Mouse (Mus musculus) megakaryocyte, embryonic 14.5 days (primary cell): Measurements from ENCODE around the gene Sin3b.

ENCODE experiments used
- FLI1 ChIP-seq: IDR thresholded peaks from 2 replicates; pipeline ENCODE4 v1.6.1; 2012; ENCODE audit warnings: low read length, inconsistent platforms, mixed read lengths
- GATA1 ChIP-seq: IDR thresholded peaks from 3 replicates; pipeline ENCODE4 v1.6.1; 2012; ENCODE audit warnings: mixed read lengths, low read length, inconsistent platforms, borderline replicate concordance

GRCm38 (mm10) chr8:72683010-72683521, 40.0 kb upstream of the Sin3b start:
- TF ChIP-seq GATA1 (no peak), FLI1 (no peak)
